Mouse (Mus musculus): Measurements from ENCODE around the gene Gm10188. TPM values are rescaled to one million over a fixed set of nuclear protein-coding genes. Genes with fewer than 3 reads are reported as not detected.

Gene Gm10188
- polyA plus RNA-seq, 2 experiments, result not detected

DNA sequence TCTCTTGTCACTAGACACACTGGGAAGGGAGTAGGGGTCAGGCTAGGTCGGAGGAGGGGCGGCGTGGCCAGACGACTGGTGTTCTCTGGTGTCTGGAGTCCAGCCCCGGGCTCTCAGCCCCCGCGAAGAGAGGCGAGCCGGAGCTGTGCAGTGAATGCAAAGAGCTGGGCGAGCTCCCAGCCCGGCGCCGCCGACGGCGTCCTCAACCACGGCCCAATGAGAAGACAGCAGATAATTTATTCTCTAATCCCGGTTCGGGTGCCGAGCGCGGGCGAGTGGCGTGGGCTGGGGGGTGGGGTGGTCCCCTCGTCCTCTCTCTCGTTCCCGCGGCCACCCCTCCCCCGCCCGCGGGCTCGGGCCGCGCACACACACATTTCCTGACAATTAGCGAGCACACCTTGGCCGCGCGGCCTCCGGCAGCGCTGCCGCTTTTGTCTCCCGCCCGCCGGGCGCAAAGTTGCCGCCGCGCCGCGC is 39.5 kb downstream of the Gm10188 start:
- peaks cover 57% of the 10 kb centered on the region for H3K27me3 ChIP-seq (ENCODE audit: control insufficient read depth, insufficient read depth, low read length)
- peak overlapping the region; percentile 60 for H3K4me2 ChIP-seq (ENCODE audit: low read depth)
- H3K36me3 ChIP-seq (replicated peaks; ENCODE audit: control insufficient read depth, insufficient read depth, low read depth), result no peaks in the 10 kb centered on the region
- TF ChIP-seq EP300 (IDR thresholded peaks at IDR 0.05; ENCODE audit: low read depth), result no peak
- TF ChIP-seq CTCF (IDR thresholded peaks at IDR 0.05; ENCODE audit: low read depth), result no peak
- H3K9ac ChIP-seq (replicated peaks), result no peak overlapping the region
- no peak overlapping the region for H3K27ac ChIP-seq
- no peaks in the 10 kb centered on the region for H3K4me1 ChIP-seq (replicated peaks; ENCODE audit: control insufficient read depth in 2 of 2, insufficient read depth in 2 of 2, low read length in 1 of 2)
- H3K9me3 ChIP-seq (ENCODE audit: control insufficient read depth, low read length), result no peaks in the 10 kb centered on the region
- peak overlapping the region; percentile 24 to 47; a peak in 3 of 4 replicates for H3K4me3 ChIP-seq (ENCODE audit: insufficient read depth in 1 of 2, low read depth in 2 of 2, low read length in 2 of 2)
- ATAC-seq (ENCODE audit: insufficient read depth) (no peak), DNase-seq (ENCODE audit: low read depth in 3 of 3, low spot score in 3 of 3) (no peak)
- WGBS (ENCODE audit: insufficient replicate concordance), result under 1% methylated on average over 50 of the region's 50 CpGs

DNA sequence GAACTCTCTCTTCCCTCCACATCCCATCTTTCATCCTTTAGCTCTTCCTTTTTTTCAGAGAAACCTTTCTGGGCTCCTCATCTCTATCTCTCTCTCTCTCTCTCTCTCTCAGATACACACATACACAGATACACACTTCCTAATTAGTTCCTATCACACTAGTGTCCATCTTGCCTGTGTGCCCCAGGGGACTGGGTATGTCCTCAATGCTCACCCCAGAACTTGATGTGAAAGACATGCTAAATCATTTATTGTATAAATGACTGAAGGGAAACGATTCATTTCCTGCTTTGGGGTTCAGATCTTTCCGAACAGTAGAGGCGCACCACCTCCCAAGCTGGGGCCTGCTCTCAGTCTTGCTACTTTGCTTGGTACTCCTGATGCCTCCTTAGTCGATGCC is 40.3 kb downstream of the Gm10188 start:
- no peak for DNase-seq (ENCODE audit: low read depth in 3 of 3, low spot score in 3 of 3)
- Histone ChIP-seq H3K27ac (no peak overlapping the region), H3K4me1 (replicated peaks; ENCODE audit: control insufficient read depth in 2 of 2, insufficient read depth in 2 of 2, low read length in 1 of 2) (no peaks in the 10 kb centered on the region), H3K4me2 (ENCODE audit: low read depth) (no peak overlapping the region), H3K4me3 (ENCODE audit: insufficient read depth in 1 of 2, low read depth in 2 of 2, low read length in 2 of 2) (no peak overlapping the region), H3K9me3 (ENCODE audit: control insufficient read depth, low read length) (no peaks in the 10 kb centered on the region), H3K9ac (replicated peaks) (no peak overlapping the region), H3K36me3 (replicated peaks; ENCODE audit: control insufficient read depth, insufficient read depth, low read depth) (no peaks in the 10 kb centered on the region), H3K27me3 (ENCODE audit: control insufficient read depth, insufficient read depth, low read length) (peaks cover 57% of the 10 kb centered on the region)
- no peak for ATAC-seq (ENCODE audit: insufficient read depth)
- no peak for TF ChIP-seq CTCF (IDR thresholded peaks at IDR 0.05; ENCODE audit: low read depth)
- TF ChIP-seq EP300 (IDR thresholded peaks at IDR 0.05; ENCODE audit: low read depth), result no peak
- 28% methylated on average over 4 of the region's 4 CpGs for WGBS (ENCODE audit: insufficient replicate concordance)

DNA sequence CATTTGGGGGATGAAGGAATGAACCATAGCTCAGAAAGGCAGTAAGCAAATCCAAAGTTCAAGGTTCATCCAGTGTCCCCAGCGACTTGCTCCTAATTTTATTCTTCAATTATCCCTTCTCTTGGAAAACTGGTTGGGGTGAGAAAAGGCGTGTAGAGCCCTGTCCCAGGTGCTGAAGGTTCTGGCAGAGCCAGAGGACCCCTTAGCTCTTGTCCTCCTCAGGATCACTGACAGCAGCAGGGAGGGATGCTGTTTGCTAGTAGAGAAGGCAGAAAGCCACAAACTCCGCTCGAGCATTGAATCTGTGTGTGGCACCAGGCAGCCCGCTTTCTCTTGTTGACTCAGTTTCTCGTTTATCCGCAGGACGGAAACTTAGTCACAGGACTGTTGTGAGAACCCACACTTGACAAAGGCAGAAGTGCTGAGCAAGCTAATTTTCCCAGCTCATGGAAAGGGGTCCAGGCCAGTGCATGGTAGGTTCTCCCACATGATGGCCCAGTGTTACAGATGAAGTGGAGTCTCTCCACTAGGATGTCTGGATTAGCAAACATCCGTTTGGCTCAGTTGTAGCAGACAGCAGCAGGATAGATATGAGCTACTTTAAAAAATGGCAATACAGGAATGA is 41.0 kb downstream of the Gm10188 start:
- H3K36me3 ChIP-seq (replicated peaks; ENCODE audit: control insufficient read depth, insufficient read depth, low read depth), result no peaks in the 10 kb centered on the region
- DNase-seq (ENCODE audit: low read depth in 3 of 3, low spot score in 3 of 3) (no peak), ATAC-seq (ENCODE audit: insufficient read depth) (no peak)
- TF ChIP-seq CTCF (IDR thresholded peaks at IDR 0.05; ENCODE audit: low read depth) (no peak), EP300 (IDR thresholded peaks at IDR 0.05; ENCODE audit: low read depth) (no peak)
- no peak overlapping the region for H3K27ac ChIP-seq
- no peaks in the 10 kb centered on the region for H3K4me1 ChIP-seq (replicated peaks; ENCODE audit: control insufficient read depth in 2 of 2, insufficient read depth in 2 of 2, low read length in 1 of 2)
- 26% methylated on average over 9 of the region's 9 CpGs for WGBS (ENCODE audit: insufficient replicate concordance)
- peaks cover 53% of the 10 kb centered on the region for H3K27me3 ChIP-seq (ENCODE audit: control insufficient read depth, insufficient read depth, low read length)
- H3K9me3 ChIP-seq (ENCODE audit: control insufficient read depth, low read length), result no peaks in the 10 kb centered on the region
- H3K4me3 ChIP-seq (ENCODE audit: insufficient read depth in 1 of 2, low read depth in 2 of 2, low read length in 2 of 2), result no peak overlapping the region
- no peak overlapping the region for H3K9ac ChIP-seq (replicated peaks)
- H3K4me2 ChIP-seq (ENCODE audit: low read depth), result no peak overlapping the region

DNA sequence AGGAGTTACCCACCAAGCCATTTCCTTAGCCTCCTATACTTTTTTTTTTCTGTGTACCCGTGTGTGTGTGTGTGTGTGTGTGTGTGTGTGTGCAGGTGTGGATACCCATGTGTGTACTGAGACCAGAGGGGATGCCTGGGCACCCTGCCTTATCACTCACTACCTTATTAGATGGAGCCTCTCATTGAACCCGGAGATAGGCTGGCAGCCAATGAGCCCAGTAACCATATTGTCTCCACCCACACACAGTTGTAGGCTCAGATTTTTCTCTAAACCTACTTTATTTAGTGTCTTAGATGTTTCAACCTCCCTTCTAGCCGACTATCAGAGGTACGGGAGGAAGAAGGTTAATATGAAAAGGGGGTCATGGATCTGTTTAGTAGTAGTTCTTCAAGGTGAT is 43.3 kb downstream of the Gm10188 start:
- Histone ChIP-seq H3K4me3 (ENCODE audit: insufficient read depth in 1 of 2, low read depth in 2 of 2, low read length in 2 of 2) (no peak overlapping the region), H3K9me3 (ENCODE audit: control insufficient read depth, low read length) (no peaks in the 10 kb centered on the region), H3K4me2 (ENCODE audit: low read depth) (no peak overlapping the region), H3K27ac (no peak overlapping the region), H3K9ac (replicated peaks) (no peak overlapping the region), H3K36me3 (replicated peaks; ENCODE audit: control insufficient read depth, insufficient read depth, low read depth) (no peaks in the 10 kb centered on the region), H3K27me3 (ENCODE audit: control insufficient read depth, insufficient read depth, low read length) (peaks cover 32% of the 10 kb centered on the region), H3K4me1 (replicated peaks; ENCODE audit: control insufficient read depth in 2 of 2, insufficient read depth in 2 of 2, low read length in 1 of 2) (no peaks in the 10 kb centered on the region)
- TF ChIP-seq EP300 (IDR thresholded peaks at IDR 0.05; ENCODE audit: low read depth) (no peak), CTCF (IDR thresholded peaks at IDR 0.05; ENCODE audit: low read depth) (no peak)
- ATAC-seq (ENCODE audit: insufficient read depth) (no peak), DNase-seq (ENCODE audit: low read depth in 3 of 3, low spot score in 3 of 3) (no peak)
- 51% methylated on average over 4 of the region's 4 CpGs for WGBS (ENCODE audit: insufficient replicate concordance)

MicroRNAs within 50 kb of the gene (microRNA counts, 519-probe panel; counts per million panel counts)
- microRNA mmu-miR-135b, result 69.9 counts per million

Small RNA genes lying within 50 kb of the gene (microRNA-seq; reads per million reads assigned to microRNA genes)
- 16.5 reads per million, percentile 26 among the genes with 10 or more reads in this experiment for gene Mir135b

Other genes with a start within 250 kb of the Gm10188 start
- 8.8 and 9.1 TPM in 2 replicates for gene Elk4, start 222.2 kb downstream of the Gm10188 start, polyA plus RNA-seq (2012; rRNA removed)
- 8.9 and 12.0 TPM in 2 replicates for gene Elk4, start 222.2 kb downstream of the Gm10188 start, polyA plus RNA-seq (2014; fragmentation: Nextera tagmentation; extraction: Ambion mirVana)
- 0.02 TPM in 2 replicates for gene Mfsd4a, start 161.7 kb downstream of the Gm10188 start, polyA plus RNA-seq (2012; rRNA removed)
- 2.6 and 4.1 TPM in 2 replicates for gene Mfsd4a, start 161.7 kb downstream of the Gm10188 start, polyA plus RNA-seq (2014; fragmentation: Nextera tagmentation; extraction: Ambion mirVana)
- gene Cdk18, start 90.1 kb downstream of the Gm10188 start, polyA plus RNA-seq (2012; rRNA removed), result 1.4 and 1.7 TPM in 2 replicates
- gene Cdk18, start 90.1 kb downstream of the Gm10188 start, polyA plus RNA-seq (2014; fragmentation: Nextera tagmentation; extraction: Ambion mirVana), result 0.67 and 1.2 TPM in 2 replicates
- not detected in 2 replicates for gene Lemd1, start 38.3 kb downstream of the Gm10188 start, polyA plus RNA-seq (2012; rRNA removed)
- not detected in 2 replicates for gene Lemd1, start 38.3 kb downstream of the Gm10188 start, polyA plus RNA-seq (2014; fragmentation: Nextera tagmentation; extraction: Ambion mirVana)
- gene AC124108.1, start 38.3 kb downstream of the Gm10188 start, polyA plus RNA-seq (2012; rRNA removed), result 0.02 TPM in 1 of 2 replicates, not detected in the other
- gene AC124108.1, start 38.3 kb downstream of the Gm10188 start, polyA plus RNA-seq (2014; fragmentation: Nextera tagmentation; extraction: Ambion mirVana), result not detected in 2 replicates
- gene Klhdc8a, start 68.9 kb upstream of the Gm10188 start, polyA plus RNA-seq (2012; rRNA removed), result 0.01 and 0.04 TPM in 2 replicates
- 0.03 and 0.13 TPM in 2 replicates for gene Klhdc8a, start 68.9 kb upstream of the Gm10188 start, polyA plus RNA-seq (2014; fragmentation: Nextera tagmentation; extraction: Ambion mirVana)
- gene Nuak2, start 86.4 kb upstream of the Gm10188 start, polyA plus RNA-seq (2012; rRNA removed), result 1.0 and 1.2 TPM in 2 replicates
- 2.0 and 2.1 TPM in 2 replicates for gene Nuak2, start 86.4 kb upstream of the Gm10188 start, polyA plus RNA-seq (2014; fragmentation: Nextera tagmentation; extraction: Ambion mirVana)
- gene Tmcc2, start 161.5 kb upstream of the Gm10188 start, polyA plus RNA-seq (2012; rRNA removed), result 327 and 335 TPM in 2 replicates
- gene Tmcc2, start 161.5 kb upstream of the Gm10188 start, polyA plus RNA-seq (2014; fragmentation: Nextera tagmentation; extraction: Ambion mirVana), result 285 and 306 TPM in 2 replicates
- 3.3 and 4.0 TPM in 2 replicates for gene Dstyk, start 187.8 kb upstream of the Gm10188 start, polyA plus RNA-seq (2012; rRNA removed)
- 3.6 TPM in 2 replicates for gene Dstyk, start 187.8 kb upstream of the Gm10188 start, polyA plus RNA-seq (2014; fragmentation: Nextera tagmentation; extraction: Ambion mirVana)
- gene Rbbp5, start 247.6 kb upstream of the Gm10188 start, polyA plus RNA-seq (2012; rRNA removed), result 13.0 and 16.3 TPM in 2 replicates
- 19.9 and 20.0 TPM in 2 replicates for gene Rbbp5, start 247.6 kb upstream of the Gm10188 start, polyA plus RNA-seq (2014; fragmentation: Nextera tagmentation; extraction: Ambion mirVana)

All from liver, embryonic 14.5 days (tissue).